Mouse (Mus musculus) forebrain, embryonic 10.5 days (tissue): ENCODE data around the gene Sh3gl1. TPM values are rescaled to one million over a fixed set of nuclear protein-coding genes. Genes with fewer than 3 reads are reported as not detected.
A peak's percentile ranks its signal among the peaks of the same experiment; 100 is the strongest.

ENCODE experiments used
- DNase-seq: peaks from one replicate; pipeline ENCODE4 v3.0.0-alpha.2; 2017; ENCODE audit warnings: low spot score; ENCODE audit errors: extremely low spot score
- H3K27ac ChIP-seq: fragments of 300-500 bp; sonication (generic); 2 replicates; pipeline ENCODE4 v1.5.1; 2016; ENCODE audit warnings: mild to moderate bottlenecking
- H3K27me3 ChIP-seq: fragments of 300-500 bp; sonication (generic); 2 replicates; pipeline ENCODE4 v1.6.1; 2016; ENCODE audit warnings: mild to moderate bottlenecking; ENCODE audit not compliant: poor library complexity, severe bottlenecking
- H3K36me3 ChIP-seq: fragments of 300-500 bp; sonication (generic); replicated peaks from 2 replicates; pipeline ENCODE4 v1.6.1; 2016; ENCODE audit warnings: mild to moderate bottlenecking, moderate library complexity
- H3K4me1 ChIP-seq: fragments of 300-500 bp; sonication (generic); 2 replicates; pipeline ENCODE4 v1.6.1; 2016
- H3K4me3 ChIP-seq: fragments of 300-500 bp; sonication (generic); 2 replicates; pipeline ENCODE4 v1.5.1; 2016; ENCODE audit warnings: mild to moderate bottlenecking, moderate library complexity
- H3K9me3 ChIP-seq: fragments of 300-500 bp; sonication (generic); 2 replicates; pipeline ENCODE4 v1.6.1; 2016; ENCODE audit warnings: mild to moderate bottlenecking, moderate library complexity
- WGBS: fragments of 180-500 bp; shearing (Covaris S2); methylation state at CpG from one replicate; pipeline ENCODE4 v1.1.7; 2016; 5-methylcytosine and 5-hydroxymethylcytosine counted together
- polyA plus RNA-seq: library from polyadenylated mRNA; unstranded; fragments of >200 nt; fragmentation: Nextera tagmentation; extraction: Ambion mirVana; gene quantifications from 2 replicates; pipeline ENCODE4 v1.2.1, GENCODE M21; 2016

The Sh3gl1 gene
- polyA plus RNA-seq, 1 experiment from 2014 or later = 152 TPM

DNA sequence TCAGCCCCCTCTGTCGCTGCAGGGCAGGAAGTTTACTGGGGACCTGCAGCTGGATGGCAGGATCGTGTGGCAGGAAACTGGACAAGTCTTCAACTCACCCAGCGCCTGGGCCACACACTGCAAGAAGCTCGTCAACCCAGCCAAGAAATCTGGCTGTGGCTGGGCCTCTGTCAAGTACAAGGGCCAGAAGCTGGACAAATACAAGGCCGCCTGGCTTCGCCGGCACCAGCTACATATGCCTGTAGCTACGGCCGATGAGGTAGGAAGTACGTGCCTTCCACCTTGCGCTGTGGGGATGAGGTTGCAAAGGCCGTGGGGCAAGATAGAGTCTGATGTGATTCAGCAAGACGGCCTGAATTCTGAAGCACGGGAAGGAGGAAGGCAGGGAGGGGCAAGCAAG, 26.2 kb downstream of the Sh3gl1 start:
- H3K27ac ChIP-seq = peak overlapping the region; percentile 97
- peak overlapping the region; percentile 85 for H3K4me3 ChIP-seq
- no peaks in the 10 kb centered on the region for H3K9me3 ChIP-seq
- H3K27me3 ChIP-seq = peaks cover 3% of the 10 kb centered on the region
- no peak for DNase-seq
- 78% methylated on average over 14 of the region's 14 CpGs for WGBS
- H3K36me3 ChIP-seq = peaks cover 51% of the 10 kb centered on the region
- peaks cover 46% of the 10 kb centered on the region for H3K4me1 ChIP-seq

- Histone ChIP-seq H3K9me3 (no peaks in the 10 kb centered on the region), H3K4me3 (peak overlapping the region; percentile 85), H3K4me1 (peaks cover 48% of the 10 kb centered on the region), H3K36me3 (peaks cover 48% of the 10 kb centered on the region), H3K27me3 (peaks cover 7% of the 10 kb centered on the region), H3K27ac (peak overlapping the region; percentile 97)
- no peak for DNase-seq
- WGBS = 63% methylated on average over 2 of the region's 2 CpGs
These were observed 26.5 kb downstream of the Sh3gl1 start for GRCm38 (mm10) chr17:56009962-56010240.

- no peaks in the 10 kb centered on the region for H3K9me3 ChIP-seq
- H3K27ac ChIP-seq = peak overlapping the region; percentile 97
- peak overlapping the region; percentile 85 for H3K4me3 ChIP-seq
- DNase-seq = peak; percentile 92
- peaks cover 48% of the 10 kb centered on the region for H3K4me1 ChIP-seq
- H3K27me3 ChIP-seq = peaks cover 9% of the 10 kb centered on the region
- peaks cover 42% of the 10 kb centered on the region for H3K36me3 ChIP-seq
- WGBS = under 1% methylated on average over 62 of the region's 62 CpGs
These were observed 27.1 kb downstream of the Sh3gl1 start for GRCm38 (mm10) chr17:56009088-56009961.

DNA sequence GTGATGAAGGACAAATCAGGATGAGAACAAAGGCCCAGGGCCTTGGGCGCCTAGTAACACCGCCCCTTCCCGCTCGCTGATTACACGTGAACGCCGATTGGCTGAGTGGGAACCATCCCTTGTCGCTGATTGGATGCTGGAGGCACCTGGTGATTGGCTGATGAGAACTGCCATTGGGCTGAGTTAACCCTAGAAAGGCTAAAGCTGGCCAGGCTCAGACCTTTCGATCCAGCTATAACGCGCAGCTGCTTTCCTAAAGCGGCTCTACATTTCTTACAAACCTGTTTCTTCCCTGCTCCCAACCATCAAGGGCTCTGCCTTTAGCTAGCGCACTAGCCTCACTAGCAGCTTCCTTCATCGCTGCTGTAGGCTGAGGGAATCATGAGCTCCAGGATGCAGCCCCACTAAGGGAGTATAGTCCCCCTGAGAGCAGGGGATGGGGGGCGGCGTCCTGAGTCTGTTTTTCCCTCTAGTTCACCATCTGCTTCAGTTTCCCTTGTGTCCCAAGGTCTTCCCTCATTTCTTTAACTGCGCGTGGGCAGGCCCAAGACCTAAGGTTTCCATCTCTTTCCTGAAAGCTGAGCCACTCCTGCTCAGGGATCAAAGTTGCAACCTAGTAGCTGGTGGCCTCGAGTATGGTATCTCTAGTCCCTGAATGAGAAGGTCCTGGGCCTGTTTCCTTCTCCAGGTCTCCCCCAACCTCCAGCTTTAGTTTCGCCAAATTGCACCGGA, 27.9 kb downstream of the Sh3gl1 start:
- peak overlapping the region; percentile 97 for H3K27ac ChIP-seq
- H3K4me3 ChIP-seq = peak overlapping the region; percentile 85
- peak; percentile 96 for DNase-seq
- peaks cover 34% of the 10 kb centered on the region for H3K36me3 ChIP-seq
- peaks cover 48% of the 10 kb centered on the region for H3K4me1 ChIP-seq
- WGBS = under 1% methylated on average over 21 of the region's 21 CpGs
- H3K9me3 ChIP-seq = no peaks in the 10 kb centered on the region
- peaks cover 9% of the 10 kb centered on the region for H3K27me3 ChIP-seq

DNA sequence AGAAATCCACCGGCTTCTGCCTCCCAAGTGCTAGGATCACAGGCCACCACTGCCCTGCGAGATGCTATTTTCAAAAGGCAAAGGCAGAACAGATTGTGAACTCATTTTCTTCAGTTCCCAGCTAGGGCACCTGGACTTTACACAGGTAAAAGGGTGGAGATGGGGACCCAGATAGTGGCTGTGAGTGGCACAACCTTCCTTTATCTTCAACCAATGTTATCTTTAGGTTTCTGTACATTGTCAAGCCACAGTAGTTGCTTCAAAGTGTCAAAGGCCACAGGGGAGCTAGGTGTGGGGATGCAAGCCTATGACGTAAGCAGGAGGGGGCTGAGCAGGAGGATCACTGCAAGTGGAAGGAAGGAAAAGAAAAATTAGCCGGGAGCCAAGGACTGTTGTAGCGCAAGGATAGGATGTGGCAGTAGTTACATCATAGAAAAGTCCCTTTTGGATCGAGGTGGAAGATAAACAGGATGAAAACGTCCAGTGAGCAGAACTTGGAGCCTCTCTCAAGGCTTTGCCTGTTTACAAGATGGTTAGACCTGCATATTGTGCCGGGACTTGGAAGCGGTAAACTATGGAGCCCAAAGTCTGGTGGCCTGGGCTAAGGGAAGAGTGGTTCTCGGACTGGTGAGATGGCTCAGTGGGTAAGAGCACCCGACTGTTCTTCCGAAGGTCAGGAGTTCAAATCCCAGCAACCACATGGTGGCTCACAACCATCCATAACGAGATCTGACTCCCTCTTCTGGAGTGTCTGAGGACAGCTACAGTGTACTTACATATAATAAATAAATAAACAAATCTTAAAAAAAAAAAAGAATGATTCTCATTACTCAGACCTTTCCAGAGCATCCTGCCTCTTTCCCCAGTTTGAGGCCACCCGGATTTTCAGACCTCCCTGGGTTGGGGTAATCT, 28.7 kb downstream of the Sh3gl1 start:
- Histone ChIP-seq H3K4me3 (peak overlapping the region; percentile 85), H3K9me3 (no peaks in the 10 kb centered on the region), H3K36me3 (peaks cover 26% of the 10 kb centered on the region), H3K27me3 (peaks cover 12% of the 10 kb centered on the region), H3K27ac (peak overlapping the region; percentile 97), H3K4me1 (peaks cover 48% of the 10 kb centered on the region)
- WGBS = 33% methylated on average over 14 of the region's 14 CpGs
- DNase-seq = peak; percentile 37

DNA sequence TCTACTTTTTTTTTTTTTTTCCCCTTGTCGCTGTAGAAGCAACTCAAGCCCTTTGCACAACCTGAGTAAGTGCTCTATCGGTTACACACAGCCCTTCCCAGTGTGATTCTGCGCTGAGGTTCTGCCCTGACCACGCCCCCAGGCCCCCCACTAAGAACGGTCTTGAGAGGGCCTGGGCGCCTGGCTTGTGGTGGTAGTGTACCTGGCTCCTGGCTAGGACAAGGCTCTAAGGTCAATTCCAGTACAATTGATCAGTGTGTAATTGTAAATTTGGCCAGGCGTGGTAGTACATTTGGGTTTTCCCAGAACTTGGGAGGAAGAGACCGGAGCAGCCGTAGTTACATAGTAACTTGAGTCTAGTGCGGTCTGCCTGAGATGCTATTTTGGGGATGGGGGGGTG, 29.5 kb downstream of the Sh3gl1 start:
- no peak for DNase-seq
- 52% methylated on average over 10 of the region's 10 CpGs for WGBS
- H3K27ac ChIP-seq = peak overlapping the region; percentile 97

DNA sequence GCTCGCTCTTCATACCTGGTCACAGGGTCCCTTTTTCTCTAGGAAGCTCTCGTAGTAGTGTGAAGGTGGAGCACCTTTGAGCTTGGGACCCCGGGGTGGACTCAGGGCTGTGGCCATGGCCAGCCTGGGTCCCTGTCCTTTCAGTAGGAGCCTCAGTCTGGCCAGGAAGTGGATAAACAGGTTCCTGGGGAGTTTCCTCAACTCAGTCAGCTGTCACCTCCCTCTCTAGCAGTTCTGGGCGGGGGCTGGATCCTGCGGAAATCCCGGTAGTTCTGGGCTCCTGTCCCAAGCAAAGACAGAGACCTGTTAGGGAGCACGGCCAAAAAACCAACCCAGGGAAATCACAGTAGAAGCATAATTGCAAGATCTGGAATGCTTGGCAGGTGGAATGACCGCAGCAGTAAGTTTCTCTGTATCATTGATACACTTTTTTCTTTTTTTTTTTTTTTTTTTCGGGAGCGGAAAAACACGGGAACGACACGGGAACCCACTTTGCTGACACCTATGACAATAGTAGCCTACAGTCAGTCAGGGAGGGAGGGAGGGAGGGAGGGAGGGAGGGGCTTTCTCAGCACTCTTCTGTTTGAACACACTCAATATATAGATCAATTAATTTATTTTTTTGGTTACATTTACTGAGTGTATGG, 30.9 kb downstream of the Sh3gl1 start, which contains the start of the genes Stap2 and Mpnd:
Gene Stap2 (minus strand): TSS at position 170 of the 647 bp plus-strand sequence.
Gene Mpnd (plus strand): TSS at position 297 of the 647 bp plus-strand sequence.
- WGBS = 57% methylated on average over 13 of the region's 13 CpGs
- Histone ChIP-seq H3K36me3 (peaks cover 5% of the 10 kb centered on the region; the same call in 1 of the 2 replicates), H3K4me3 (peak within 1 kb of the TSS; percentile 12; the same call in 1 of the 2 replicates), H3K9me3 (no peaks in the 10 kb centered on the region), H3K4me1 (peaks cover 38% of the 10 kb centered on the region), H3K27me3 (peaks cover 23% of the 10 kb centered on the region), H3K27ac (no peak within 1 kb of the TSS)
- peak; percentile 38 for DNase-seq

More for the DNA sequence above, 29.5 kb downstream of the Sh3gl1 start:
- Histone ChIP-seq H3K9me3 (no peaks in the 10 kb centered on the region), H3K4me1 (peaks cover 48% of the 10 kb centered on the region), H3K36me3 (peaks cover 19% of the 10 kb centered on the region), H3K27me3 (peaks cover 15% of the 10 kb centered on the region), H3K4me3 (no peak overlapping the region)

GRCm38 (mm10) chr17:56003000-56003399, 33.4 kb downstream of the Sh3gl1 start:
- Histone ChIP-seq H3K4me3 (no peak overlapping the region), H3K9me3 (no peaks in the 10 kb centered on the region), H3K36me3 (peaks cover under 1% of the 10 kb centered on the region; the same call in 1 of the 2 replicates), H3K4me1 (peaks cover 28% of the 10 kb centered on the region), H3K27me3 (peaks cover 36% of the 10 kb centered on the region), H3K27ac (no peak overlapping the region)
- DNase-seq = no peak
- 85% methylated on average over 3 of the region's 3 CpGs for WGBS

DNA sequence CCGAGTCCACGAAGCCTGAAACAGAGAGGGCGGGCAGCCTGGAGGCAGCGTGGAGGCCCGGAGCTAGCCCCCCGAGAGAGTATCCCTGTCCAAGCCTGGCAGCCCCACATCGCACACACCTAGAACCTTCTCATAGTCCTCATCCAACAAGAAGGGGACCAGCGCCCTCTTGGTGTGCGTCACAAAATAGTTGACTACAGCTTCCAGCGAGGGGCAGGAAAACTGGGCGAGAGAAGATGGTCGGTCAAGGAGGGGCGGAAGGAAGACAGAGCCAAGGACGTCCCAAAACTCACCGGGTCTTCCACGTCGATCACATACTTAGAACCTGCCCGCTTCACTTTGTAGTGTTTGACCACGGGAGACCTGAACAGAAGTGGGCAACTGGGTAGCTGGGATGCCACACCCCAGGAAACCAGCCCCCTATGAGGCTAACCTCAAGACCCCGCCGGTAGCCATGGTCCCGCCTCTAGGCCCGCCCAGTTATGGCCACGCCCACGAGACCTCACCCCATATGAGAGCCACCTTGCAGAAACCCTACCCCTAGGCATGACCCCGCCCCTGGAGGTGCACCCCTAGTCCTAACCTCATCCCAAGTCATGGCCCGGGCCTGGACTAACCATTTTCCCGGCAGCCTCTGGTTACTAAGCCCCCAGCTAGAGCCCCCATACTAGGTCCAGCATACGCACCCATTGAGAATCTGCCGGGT, 36.5 kb downstream of the Sh3gl1 start:
- Histone ChIP-seq H3K9me3 (0 out of 2 replicates have a peak, but pooled peaks cover 4% of the 10 kb centered on the region), H3K27ac (peak overlapping the region; percentile 60; the same call in 1 of the 2 replicates), H3K27me3 (peaks cover 30% of the 10 kb centered on the region), H3K4me3 (peak overlapping the region; percentile 42), H3K4me1 (peaks cover 13% of the 10 kb centered on the region), H3K36me3 (peaks cover 30% of the 10 kb centered on the region)
- no peak for DNase-seq
- WGBS = 5% methylated on average over 30 of the region's 30 CpGs

DNA sequence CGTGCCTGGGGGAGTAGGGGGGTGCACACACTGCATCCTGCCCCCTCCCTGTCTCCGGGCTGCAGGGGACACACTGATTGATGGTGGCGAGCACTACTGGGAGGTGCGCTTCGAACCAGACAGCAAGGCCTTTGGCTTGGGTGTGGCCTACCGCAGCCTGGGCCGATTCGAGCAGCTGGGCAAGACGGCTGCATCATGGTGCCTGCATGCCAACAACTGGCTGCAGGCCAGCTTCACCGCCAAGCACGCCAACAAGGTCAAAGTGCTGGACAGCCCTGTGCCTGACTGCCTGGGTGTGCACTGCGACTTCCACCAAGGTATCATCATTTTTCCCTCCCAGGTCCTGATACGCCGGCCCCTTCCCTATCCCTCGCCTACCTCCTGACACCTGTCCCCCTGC, 40.4 kb downstream of the Sh3gl1 start:
- Histone ChIP-seq H3K36me3 (peaks cover 61% of the 10 kb centered on the region), H3K27me3 (peaks cover 17% of the 10 kb centered on the region), H3K4me3 (no peak overlapping the region), H3K9me3 (0 out of 2 replicates have a peak, but pooled peaks cover 4% of the 10 kb centered on the region), H3K27ac (no peak overlapping the region), H3K4me1 (peaks cover 13% of the 10 kb centered on the region)
- DNase-seq = no peak
- 92% methylated on average over 15 of the region's 15 CpGs for WGBS

DNA sequence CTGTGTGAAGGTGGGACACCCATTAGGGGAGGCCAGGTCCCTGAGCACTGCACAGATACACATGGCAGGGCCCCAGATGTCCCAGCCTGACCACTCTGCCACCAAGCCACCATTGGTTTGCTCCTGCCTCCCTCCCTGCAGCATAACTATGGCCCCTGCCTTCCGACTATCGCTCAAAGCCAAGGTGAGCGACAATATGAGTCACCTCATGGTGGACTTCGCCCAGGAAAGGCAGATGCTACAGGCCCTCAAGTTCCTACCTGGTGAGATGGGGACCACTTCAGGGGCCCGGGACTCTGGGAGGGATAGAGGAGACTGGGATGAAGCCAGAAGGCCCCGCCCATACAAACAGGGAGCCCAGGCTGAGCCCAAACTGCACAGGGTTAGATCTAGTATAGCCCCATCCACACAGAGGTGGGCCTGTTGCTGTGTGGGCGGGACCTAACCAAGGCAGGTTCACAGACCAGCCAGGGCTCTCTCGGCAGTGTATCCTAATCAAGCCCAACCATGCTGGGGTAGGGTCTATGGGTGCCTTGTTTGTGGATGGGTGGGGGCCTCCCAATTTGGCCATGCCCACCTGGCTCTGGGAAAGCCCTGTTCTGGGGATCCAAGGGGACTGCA, 46.0 kb downstream of the Sh3gl1 start:
- H3K4me3 ChIP-seq = no peak overlapping the region
- no peak overlapping the region for H3K27ac ChIP-seq
- H3K36me3 ChIP-seq = peaks cover 53% of the 10 kb centered on the region
- no peaks in the 10 kb centered on the region for H3K27me3 ChIP-seq
- WGBS = 89% methylated on average over 8 of the region's 8 CpGs
- no peaks in the 10 kb centered on the region for H3K9me3 ChIP-seq
- peaks cover 13% of the 10 kb centered on the region for H3K4me1 ChIP-seq
- no peak for DNase-seq
